Mouse (Mus musculus) adrenal gland (tissue): Measurements from ENCODE around the gene Klhdc3.

Experiments
- intact Hi-C: fragments of 180-260 bp; cut with DNase I; formaldehyde crosslinking; loops from one replicate; pipeline ENCODE4 v1.15.1; 2025

Klhdc3 gene

GRCm38 (mm10) chr17:46629685-46630441 lies 50.9 kb downstream of the Klhdc3 start:
- intact Hi-C loops = no loop called here

- intact Hi-C loops = no loop called here
Observed at GRCm38 (mm10) chr17:46628791-46629684, 51.7 kb downstream of the Klhdc3 start, which contains the start of gene Ptk7. TSS of gene Ptk7 (minus strand) at chr17:46629504.

- intact Hi-C loops = no loop called here
Observed at GRCm38 (mm10) chr17:46628471-46628790, 52.3 kb downstream of the Klhdc3 start.

- intact Hi-C loops = no loop called here
Observed at GRCm38 (mm10) chr17:46627409-46627808, 53.3 kb downstream of the Klhdc3 start.

- intact Hi-C loops = no loop called here
Observed at GRCm38 (mm10) chr17:46624598-46624997, 56.1 kb downstream of the Klhdc3 start.
